Mouse (Mus musculus) neural tube, embryonic 10.5 days (tissue): Measurements from ENCODE around the gene Stk25.
"Not testable (repeated sequence)": the region's sequence is repeated elsewhere in the genome, so short reads cannot be mapped to it uniquely, and the experiment has no call there.

Experiments
- DNase-seq: peaks from one replicate; pipeline ENCODE4 v3.0.0-alpha.2; 2017; ENCODE audit warnings: low spot score; ENCODE audit errors: extremely low spot score

Gene Stk25

GRCm38 (mm10) chr1:93658559-93658958 lies at the start of gene Stk25:
Gene Stk25, minus strand, starts transcription at chr1:93658659.
- not testable (repeated sequence) for DNase-seq

- no peak for DNase-seq
These were observed 46.9 kb upstream of the Stk25 start for GRCm38 (mm10) chr1:93705389-93705788.

GRCm38 (mm10) chr1:93704341-93704740 lies 45.9 kb upstream of the Stk25 start:
- no peak for DNase-seq

- DNase-seq = no peak
These were observed 45.1 kb upstream of the Stk25 start for GRCm38 (mm10) chr1:93703472-93704048.

- DNase-seq = no peak
These were observed 43.6 kb upstream of the Stk25 start for GRCm38 (mm10) chr1:93702106-93702505.

GRCm38 (mm10) chr1:93699159-93699558 lies 40.7 kb upstream of the Stk25 start:
- no peak for DNase-seq

- no peak for DNase-seq
These were observed 38.9 kb upstream of the Stk25 start for GRCm38 (mm10) chr1:93697317-93697716.

GRCm38 (mm10) chr1:93694966-93695365 lies 36.5 kb upstream of the Stk25 start:
- DNase-seq = no peak

GRCm38 (mm10) chr1:93693943-93694342 lies 35.5 kb upstream of the Stk25 start:
- DNase-seq = no peak

- DNase-seq = no peak
These were observed 35.0 kb upstream of the Stk25 start for GRCm38 (mm10) chr1:93693502-93693901.

- no peak for DNase-seq
These were observed 34.3 kb upstream of the Stk25 start for GRCm38 (mm10) chr1:93692773-93693172.

GRCm38 (mm10) chr1:93691786-93692357 lies 33.4 kb upstream of the Stk25 start:
- no peak for DNase-seq

GRCm38 (mm10) chr1:93691106-93691505 lies 32.6 kb upstream of the Stk25 start:
- no peak for DNase-seq

GRCm38 (mm10) chr1:93689901-93690496 lies 31.5 kb upstream of the Stk25 start:
- no peak for DNase-seq

- DNase-seq = no peak
These were observed 29.7 kb upstream of the Stk25 start for GRCm38 (mm10) chr1:93688154-93688553.

- no peak for DNase-seq
These were observed 28.5 kb upstream of the Stk25 start for GRCm38 (mm10) chr1:93686961-93687320.

- DNase-seq = peak; percentile 77
These were observed 27.9 kb upstream of the Stk25 start for GRCm38 (mm10) chr1:93686245-93686960.

GRCm38 (mm10) chr1:93685401-93686244 lies 27.2 kb upstream of the Stk25 start, which contains the start of gene Bok:
Gene Bok, plus strand, starts transcription at chr1:93685660.
- DNase-seq = peak; percentile 75

- no peak for DNase-seq
These were observed 21.6 kb upstream of the Stk25 start for GRCm38 (mm10) chr1:93679889-93680568.

GRCm38 (mm10) chr1:93678386-93678785 lies 19.9 kb upstream of the Stk25 start:
- no peak for DNase-seq

- DNase-seq = no peak
These were observed 14.2 kb upstream of the Stk25 start for GRCm38 (mm10) chr1:93672682-93673081.
